Mouse (Mus musculus): ENCODE results near the gene Dnase1l2.

Gene Dnase1l2

GRCm38 (mm10) chr17:24442632-24443155 is at the start of gene Dnase1l2:
TSS of gene Dnase1l2 (minus strand) at chr17:24443105.
- DNase-seq (ENCODE audit: low read depth, low spot score), result no peak

- no peak for DNase-seq (ENCODE audit: low read depth, low spot score)
These were observed 47.5 kb upstream of the Dnase1l2 start for GRCm38 (mm10) chr17:24490399-24490798.

GRCm38 (mm10) chr17:24489265-24490030 is 46.5 kb upstream of the Dnase1l2 start:
- no peak for DNase-seq (ENCODE audit: low read depth, low spot score)

- peak; percentile 44 for DNase-seq (ENCODE audit: low read depth, low spot score)
These were observed 45.9 kb upstream of the Dnase1l2 start for GRCm38 (mm10) chr17:24488662-24489264.

- DNase-seq (ENCODE audit: low read depth, low spot score), result no peak
These were observed 45.3 kb upstream of the Dnase1l2 start, which contains the start of gene Caskin1 for GRCm38 (mm10) chr17:24488186-24488661. TSS of gene Caskin1 (plus strand) at chr17:24488601.

GRCm38 (mm10) chr17:24485090-24485860 is 42.4 kb upstream of the Dnase1l2 start:
- DNase-seq (ENCODE audit: low read depth, low spot score), result no peak

GRCm38 (mm10) chr17:24483495-24483894 is 40.6 kb upstream of the Dnase1l2 start:
- no peak for DNase-seq (ENCODE audit: low read depth, low spot score)

GRCm38 (mm10) chr17:24481027-24481815 is 38.3 kb upstream of the Dnase1l2 start:
- no peak for DNase-seq (ENCODE audit: low read depth, low spot score)

GRCm38 (mm10) chr17:24480201-24480826 is 37.4 kb upstream of the Dnase1l2 start:
- DNase-seq (ENCODE audit: low read depth, low spot score), result no peak

- no peak for DNase-seq (ENCODE audit: low read depth, low spot score)
These were observed 36.5 kb upstream of the Dnase1l2 start for GRCm38 (mm10) chr17:24479431-24479830.

GRCm38 (mm10) chr17:24478663-24479380 is 35.9 kb upstream of the Dnase1l2 start, which contains the start of gene Mlst8:
TSS of gene Mlst8 (minus strand) at chr17:24479078.
- DNase-seq (ENCODE audit: low read depth, low spot score), result peak; percentile 95

- no peak for DNase-seq (ENCODE audit: low read depth, low spot score)
These were observed 35.2 kb upstream of the Dnase1l2 start for GRCm38 (mm10) chr17:24477985-24478600.

- DNase-seq (ENCODE audit: low read depth, low spot score), result no peak
These were observed 34.4 kb upstream of the Dnase1l2 start for GRCm38 (mm10) chr17:24477053-24477984.

- no peak for DNase-seq (ENCODE audit: low read depth, low spot score)
These were observed 33.3 kb upstream of the Dnase1l2 start for GRCm38 (mm10) chr17:24476022-24476776.

GRCm38 (mm10) chr17:24475586-24475985 is 32.7 kb upstream of the Dnase1l2 start:
- no peak for DNase-seq (ENCODE audit: low read depth, low spot score)

GRCm38 (mm10) chr17:24474557-24474956 is 31.7 kb upstream of the Dnase1l2 start:
- DNase-seq (ENCODE audit: low read depth, low spot score), result no peak

- no peak for DNase-seq (ENCODE audit: low read depth, low spot score)
These were observed 30.8 kb upstream of the Dnase1l2 start, which contains the start of gene Bricd5 for GRCm38 (mm10) chr17:24473612-24474275. TSS of gene Bricd5 (plus strand) at chr17:24473884.

Data from CD4-positive helper T cell, adult 2 months (primary cell).